Mouse (Mus musculus) forelimb bud, embryonic 11.5 days (tissue): ENCODE data around the gene Mad1l1.

Source experiments
- DNase-seq: peaks from one replicate; pipeline ENCODE4 v3.0.0-alpha.2; 2012; ENCODE audit warnings: low read depth, low spot score

Gene Mad1l1

DNA sequence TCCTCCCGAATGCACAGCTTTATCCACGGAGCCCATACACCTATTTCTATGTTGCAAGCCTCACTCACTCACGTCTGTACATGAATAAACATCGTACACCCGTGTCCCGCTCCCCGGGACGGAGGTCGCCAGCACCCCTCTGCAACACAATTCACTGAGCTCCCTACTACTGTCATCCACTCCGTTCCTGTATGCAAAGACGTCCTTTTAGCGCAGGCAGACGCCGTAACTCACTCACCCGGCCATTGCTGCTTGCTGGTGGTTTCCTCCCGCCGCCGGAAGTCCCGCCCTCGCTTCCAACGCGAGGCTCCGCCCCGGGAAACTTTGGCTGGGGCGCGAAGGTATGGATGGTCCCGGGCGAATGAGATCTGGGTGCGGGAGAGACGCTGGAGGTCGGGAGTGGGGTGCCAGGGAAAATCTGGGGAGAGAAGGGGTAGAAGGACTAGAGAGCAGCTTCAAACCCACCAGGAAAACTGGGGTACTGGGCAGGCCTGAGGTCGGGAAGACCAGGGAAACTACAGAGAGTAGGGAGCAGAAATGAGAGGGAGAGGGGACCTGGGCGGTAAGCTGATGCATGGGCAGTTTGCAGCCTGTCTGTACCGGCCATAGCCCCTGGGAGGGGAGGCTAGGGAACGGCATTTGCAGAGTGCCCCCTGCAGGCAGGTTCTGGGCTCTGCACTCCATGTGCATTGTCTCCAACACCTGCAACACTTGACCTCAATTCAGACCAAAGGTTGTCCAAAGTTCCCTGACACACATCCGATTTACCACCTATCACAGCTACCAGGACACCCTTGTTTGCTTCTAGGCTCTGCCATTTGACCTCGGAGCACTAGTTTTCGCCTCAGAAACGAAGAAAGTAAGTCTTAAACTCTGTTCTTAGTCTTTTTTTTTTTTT is 10.5 kb upstream of the Mad1l1 start, which contains the start of gene Mrm2:
Mrm2 (minus strand) TSS at position 284 of the 898 bp plus-strand sequence.
- peak; percentile 86 for DNase-seq

DNA sequence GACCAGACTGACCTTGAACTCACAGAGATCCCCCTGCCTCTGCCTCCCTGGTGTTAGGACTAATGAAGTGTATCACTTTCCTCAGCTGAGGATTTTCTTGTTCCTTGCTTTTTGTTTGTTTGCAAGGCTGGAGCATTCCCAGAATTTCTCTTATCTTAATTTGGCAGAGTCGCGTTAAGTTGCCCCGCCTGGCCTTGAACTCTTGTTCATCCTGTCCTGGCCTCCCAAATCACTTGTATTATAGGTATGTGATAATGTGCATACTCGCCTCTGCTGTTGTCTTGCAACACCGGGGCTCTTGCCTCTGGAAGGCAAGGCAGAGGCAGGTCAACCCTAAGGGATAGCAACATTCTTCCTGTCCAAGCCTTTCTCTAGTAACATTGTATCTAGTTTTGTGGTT is 2.7 kb upstream of the Mad1l1 start:
- no peak for DNase-seq

DNA sequence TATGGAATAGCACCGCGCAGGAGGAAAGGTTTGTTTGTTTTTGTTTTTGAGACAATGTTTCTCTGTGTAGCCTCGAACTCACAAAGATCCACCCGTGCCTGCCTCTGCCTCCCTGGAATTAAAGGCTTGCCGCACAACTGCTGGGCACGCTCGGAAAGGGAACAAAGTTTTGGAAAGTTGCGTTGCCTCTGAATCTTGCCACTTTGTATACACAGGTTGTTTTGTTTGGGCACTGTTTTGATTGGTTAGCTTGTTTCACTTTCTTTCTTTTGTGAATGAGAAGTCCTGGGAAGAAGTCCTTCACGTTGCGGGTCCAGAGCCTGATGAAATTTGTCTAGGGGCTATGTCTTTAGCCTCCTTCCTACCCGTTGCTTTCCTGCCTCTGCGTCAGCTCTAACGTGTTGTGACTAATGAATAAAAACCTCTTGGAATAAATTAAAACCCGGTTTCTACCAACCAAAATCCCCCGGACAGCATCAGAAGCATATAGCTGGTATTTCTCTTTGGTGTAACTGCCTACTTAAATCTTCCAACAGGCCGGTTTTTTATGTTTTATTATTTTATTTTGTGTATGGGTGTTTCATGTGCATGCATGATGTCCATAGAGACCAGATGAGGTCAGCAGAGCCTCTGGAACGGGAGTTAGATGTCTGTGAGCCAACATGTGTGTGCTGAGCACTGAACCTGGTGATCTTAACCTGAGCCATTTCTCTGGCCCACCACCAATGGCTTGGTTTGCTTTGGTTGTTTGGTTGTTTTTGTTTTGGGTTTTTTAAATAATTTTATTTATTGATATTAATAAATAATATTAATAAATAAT is 614 bp upstream of the Mad1l1 start:
- DNase-seq: no peak

DNA sequence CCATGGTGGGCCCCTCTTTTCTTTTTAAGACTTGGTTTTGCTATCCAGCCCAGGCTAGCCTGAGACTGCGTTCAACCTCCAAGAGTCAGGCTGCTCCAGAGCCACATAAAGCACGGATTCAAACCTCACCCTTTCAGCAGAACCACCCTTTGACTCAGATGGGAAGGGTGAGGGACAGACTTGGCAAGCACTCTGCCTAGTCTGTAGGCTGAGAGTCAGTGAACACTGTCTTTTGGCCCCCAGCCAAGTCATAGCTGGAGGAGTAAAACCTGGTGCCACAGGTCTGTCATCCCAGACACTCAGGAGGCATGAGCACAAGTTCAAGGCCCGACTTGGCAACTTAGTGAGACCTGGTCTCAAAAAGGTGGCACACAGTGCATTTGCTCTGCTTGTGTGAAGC is 4.6 kb downstream of the Mad1l1 start:
- no peak for DNase-seq

DNA sequence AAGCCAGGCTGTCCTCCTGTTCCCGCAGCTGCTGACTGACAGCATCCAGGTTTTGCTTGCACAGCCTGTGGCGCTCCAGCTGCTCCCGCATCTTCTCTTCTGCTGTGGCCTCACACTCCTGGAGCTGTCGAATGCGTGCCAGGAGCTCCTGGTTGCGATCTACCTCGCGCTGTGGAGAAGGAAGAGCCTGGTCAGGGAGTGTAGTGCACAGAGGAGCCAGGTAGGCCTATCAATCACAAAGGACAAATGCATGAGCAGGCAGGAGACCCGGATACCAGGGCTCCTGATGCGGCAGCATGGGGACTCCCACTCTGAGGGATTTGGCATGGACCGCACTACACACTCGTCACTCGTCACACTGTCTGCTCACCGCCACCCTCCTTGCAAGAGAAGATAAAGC is 13.8 kb downstream of the Mad1l1 start:
- no peak for DNase-seq

DNA sequence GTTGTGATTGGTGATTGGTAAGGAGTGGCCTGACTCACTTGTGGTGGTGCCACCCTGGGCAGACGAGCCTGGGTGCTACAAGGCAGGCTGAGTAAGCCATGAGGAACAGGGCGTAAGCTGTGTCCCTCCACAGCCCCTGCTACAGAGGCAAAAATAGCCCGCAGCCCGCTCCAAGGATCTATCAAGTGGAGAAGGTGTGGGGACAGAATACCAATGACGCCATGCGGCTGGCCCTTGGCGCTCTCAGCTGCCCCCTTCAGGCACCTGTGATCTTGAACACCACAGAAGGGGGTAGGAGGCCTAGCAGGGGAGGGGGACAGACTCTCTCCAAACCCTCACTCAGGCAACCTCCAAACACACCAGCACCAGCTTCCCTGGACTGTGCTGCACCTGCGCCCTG is 15.3 kb downstream of the Mad1l1 start:
- no peak for DNase-seq

DNA sequence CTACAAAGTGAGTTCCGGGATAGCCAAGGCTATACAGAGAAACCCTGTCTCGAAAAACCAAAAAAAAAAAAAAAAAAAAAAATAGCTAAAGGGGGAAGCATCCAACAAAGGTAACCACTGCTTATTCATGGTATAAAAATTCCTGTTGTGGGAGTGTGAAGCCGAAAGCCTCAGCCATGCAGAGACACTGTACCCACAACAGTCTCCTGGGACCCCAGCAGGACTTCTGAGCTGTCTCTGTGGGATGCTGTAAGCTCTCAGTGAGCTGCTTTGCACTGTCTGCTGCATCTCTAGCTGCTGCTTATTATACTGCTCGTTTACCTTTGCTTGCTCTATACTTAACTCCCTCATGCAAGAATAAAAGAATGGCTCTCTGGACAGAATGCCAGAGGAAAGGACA is 23.1 kb downstream of the Mad1l1 start:
- DNase-seq: no peak

DNA sequence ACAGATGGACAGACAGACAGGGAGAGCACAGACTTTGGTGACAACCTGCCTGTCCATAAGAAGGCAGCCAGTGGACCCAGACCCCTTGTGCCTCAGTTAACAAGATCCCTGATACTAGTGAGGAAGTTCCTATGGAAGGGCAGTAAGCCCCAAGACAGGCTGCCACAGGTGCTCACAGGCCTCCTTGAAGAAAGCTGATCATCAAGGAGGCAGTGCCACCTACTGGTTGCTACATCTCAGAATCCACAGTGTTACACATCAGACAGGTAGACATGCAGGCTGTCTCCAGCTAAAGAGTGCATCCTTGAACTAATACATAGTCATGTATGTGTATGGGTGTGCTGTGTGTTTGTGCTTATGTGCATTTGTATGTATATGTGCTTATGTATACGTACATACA is 29.2 kb downstream of the Mad1l1 start:
- DNase-seq: peak; percentile 49

DNA sequence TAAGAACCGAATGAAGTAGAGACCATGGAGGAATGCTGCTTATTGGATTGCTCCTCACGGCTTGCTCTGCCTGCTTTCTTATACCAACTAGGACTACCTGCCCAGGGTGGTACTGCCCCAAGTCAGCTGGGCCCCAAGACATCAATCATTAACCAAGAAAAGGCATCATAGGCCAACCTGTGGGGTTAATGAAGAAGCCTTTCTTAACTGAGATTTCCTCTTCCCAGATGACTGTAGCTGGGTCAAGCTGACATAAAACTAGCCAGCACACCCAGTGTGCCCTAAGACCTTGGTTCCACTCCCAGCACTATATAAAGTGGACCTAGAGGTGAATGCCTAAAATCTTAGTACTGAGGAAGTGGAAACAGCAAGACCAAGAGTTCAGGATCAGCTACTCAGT is 32.2 kb downstream of the Mad1l1 start:
- no peak for DNase-seq

DNA sequence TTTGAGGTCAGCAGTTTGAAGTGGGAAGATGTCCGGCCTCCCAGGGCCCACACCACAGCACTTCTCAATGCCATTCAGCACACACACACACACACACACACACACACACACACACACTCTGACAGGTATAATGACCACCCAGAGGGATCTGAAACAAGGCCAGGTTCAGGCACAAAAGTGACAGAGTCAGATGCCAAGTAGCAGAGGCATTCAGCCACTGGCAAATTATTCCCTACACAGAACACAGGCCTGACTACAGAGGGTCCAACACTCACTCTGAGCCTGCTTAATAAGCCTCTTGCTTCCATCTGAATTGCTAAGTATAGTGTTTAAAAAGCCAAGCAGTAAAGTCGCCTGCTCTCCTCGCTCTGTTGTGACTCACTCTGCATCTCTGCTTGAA is 33.1 kb downstream of the Mad1l1 start:
- no peak for DNase-seq

DNA sequence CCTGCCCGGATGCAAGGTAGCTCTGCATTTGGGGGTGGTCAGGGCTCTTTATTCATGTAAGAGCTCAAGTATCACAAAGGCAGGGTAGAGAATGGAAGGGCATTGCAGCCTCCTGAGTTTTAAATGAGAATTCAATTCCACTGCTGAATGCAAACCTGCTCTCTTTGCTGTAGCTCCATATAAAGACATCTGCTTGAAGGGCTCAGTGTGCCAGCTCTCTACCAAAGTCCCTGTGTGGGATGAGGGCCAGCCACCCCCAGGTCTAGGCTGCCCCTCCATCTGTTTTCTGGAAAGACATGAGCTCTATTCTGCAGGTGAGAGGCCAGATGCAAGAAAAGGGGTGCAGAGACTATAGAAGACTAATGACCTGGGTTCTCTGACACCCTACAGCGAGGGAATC is 36.6 kb downstream of the Mad1l1 start:
- no peak for DNase-seq

DNA sequence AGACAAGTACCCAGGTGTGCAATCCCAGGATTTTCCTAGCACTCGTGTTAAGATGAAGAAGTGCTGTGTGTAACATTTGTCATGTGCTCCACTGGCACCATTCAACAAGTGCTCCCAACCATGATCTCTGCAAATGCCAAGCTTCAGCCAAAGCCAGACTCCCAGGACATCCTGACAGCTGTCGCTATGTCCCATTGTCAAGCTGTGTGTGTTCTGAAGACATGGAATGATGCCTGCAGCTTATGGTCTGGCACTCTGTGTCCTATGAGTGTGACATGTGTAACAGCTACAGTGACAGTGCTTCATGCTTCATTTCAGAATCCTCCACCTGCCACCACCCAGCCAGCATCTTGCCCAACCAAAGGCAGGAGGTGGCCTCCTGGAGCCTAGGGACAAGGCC is 37.3 kb downstream of the Mad1l1 start:
- DNase-seq: no peak

DNA sequence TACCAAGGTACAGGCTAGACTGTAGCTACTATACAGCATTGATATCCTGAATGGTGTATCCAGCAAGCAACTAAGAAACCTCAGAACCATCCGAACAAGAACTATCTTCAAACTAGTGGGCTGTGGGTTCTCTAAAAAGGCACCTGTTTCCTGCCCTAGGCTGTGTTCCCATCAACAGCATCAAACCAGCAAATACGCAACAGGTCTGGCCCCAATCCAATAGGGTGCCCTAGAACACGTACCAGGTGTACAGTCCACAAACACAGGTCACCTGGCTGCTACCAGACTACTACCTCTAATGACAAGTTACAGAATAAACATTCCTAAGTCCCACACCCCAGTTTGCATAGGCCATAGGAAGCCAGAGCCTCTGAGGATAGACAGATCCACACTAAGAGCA is 38.5 kb downstream of the Mad1l1 start:
- DNase-seq: no peak

DNA sequence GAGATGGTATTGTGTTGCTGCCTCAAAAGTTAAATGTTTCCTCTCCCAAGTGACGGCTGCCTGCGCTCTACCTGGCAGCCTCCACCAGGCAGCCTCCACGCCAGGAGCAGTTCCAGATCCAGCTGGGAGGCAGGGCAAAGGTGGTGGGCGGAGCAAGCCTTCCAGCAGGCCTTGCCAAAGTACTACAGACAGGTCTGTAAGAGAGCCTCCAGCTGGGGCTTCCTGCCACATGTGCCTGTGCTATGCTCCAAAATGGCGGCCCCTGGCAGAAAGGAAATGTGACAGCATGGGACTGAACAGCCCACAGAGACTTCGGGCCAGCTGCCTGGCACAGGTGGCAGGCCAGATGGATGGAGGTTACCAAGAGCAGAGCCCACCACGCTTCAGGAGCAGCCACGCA is 39.0 kb downstream of the Mad1l1 start:
- no peak for DNase-seq

DNA sequence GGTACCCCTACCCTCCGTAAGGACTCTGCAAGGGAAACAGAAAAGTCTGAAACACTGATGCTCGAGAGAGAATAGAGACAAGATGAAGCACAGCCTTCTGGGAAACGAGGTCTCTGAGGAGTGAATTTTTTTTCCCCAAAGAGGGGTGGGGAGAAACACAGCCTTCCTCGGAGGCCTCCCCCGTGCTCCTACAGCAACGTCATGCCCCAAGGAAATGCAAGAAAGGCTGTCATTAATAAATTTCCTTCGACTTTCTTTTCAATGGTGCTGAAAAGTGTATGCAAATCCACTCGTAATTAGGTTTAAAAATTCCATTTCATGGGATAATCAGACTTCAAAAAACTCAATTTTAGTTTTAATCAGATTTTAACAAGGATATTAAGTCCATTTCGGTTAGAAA is 41.1 kb downstream of the Mad1l1 start:
- no peak for DNase-seq

DNA sequence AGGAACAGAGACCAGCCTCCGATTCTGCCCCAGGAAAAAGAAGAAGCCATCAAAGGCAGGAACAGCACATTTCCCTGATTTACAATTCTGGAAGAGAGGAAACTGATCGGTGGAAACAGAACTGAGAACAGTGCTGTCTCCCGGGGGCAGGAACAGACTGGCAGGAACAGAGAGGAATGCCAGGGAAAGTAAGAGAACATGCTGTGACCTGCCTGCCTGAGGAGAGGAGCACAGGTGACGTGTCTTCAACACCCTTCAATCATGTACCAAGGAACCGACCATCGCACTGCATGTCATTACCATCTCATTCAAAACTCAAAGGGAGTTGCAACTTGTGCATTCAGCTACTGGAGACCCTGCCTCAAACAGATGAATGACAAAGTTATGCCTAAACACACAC is 44.6 kb downstream of the Mad1l1 start:
- DNase-seq: no peak

DNA sequence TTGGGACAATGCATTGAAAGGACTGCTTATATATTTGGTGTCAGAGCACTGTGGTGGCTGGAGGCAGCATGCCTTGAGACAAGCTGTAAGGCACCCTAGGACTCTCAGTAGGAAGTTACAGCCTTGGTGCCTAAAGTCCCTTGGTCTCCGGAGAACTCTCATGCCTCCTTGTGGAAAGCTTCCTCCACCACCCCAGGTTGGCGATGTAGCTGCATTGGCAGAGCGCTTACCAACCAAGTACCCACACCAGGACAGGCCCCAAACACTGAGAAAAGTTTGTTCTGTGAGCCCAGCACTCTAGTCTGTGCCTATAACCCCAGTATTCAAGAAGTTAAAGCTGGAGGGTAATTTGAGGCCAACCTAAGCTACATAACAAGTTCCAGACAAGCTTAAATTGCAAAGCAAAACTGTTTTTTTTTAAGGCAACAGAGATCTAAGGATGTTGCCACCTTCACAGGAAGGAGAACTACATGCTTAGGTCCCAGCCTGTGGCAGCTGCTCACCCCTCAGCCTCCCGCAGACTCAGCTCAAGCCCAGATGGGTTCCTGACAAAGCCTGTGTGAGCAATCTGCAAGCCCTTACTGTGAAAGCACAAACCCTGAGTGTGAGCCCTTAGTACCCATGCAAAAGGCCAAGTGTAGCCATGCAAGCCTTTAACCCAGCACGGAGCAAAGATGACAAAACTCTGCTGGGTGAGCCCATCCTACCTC is 50.2 kb downstream of the Mad1l1 start:
- DNase-seq: peak; percentile 23

DNA sequence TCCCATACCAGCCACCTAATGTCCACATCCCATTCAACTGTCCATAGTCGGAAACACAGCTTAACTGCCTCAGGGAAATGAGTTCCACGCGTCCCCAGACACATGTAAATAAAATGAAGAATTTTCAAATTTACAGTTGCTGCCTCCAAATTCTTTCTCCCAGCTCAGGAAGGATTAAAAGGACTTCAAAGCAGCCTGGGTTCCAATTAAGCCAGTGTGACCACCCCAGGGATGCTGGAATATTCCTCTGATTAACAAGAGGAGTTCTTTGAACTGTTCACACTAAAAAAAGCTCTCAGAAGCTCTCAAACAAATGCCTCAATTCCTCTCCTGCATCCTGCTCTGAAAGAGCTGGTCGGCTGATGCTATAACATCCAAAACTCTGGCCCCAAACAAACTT is 53.0 kb downstream of the Mad1l1 start:
- DNase-seq: peak; percentile 37

DNA sequence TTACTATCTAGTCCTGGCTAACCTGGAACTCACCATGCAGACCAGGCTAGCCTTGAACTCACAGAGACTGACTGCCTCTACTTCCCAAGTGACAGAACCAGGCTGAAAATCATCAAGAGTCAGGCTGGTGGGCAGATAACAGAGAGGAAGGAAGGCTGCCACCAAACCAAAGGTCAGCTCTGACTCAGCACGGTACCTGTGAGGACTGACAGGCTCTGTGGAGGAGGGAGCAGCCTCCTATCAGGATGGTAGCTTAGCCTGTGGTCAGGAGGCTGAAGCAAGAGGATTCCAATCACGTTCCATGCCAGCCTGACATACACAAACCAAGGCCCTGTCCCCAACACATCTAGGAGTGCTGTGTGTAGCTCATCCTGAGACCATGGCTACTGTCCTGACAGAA is 54.3 kb downstream of the Mad1l1 start:
- DNase-seq: no peak

DNA sequence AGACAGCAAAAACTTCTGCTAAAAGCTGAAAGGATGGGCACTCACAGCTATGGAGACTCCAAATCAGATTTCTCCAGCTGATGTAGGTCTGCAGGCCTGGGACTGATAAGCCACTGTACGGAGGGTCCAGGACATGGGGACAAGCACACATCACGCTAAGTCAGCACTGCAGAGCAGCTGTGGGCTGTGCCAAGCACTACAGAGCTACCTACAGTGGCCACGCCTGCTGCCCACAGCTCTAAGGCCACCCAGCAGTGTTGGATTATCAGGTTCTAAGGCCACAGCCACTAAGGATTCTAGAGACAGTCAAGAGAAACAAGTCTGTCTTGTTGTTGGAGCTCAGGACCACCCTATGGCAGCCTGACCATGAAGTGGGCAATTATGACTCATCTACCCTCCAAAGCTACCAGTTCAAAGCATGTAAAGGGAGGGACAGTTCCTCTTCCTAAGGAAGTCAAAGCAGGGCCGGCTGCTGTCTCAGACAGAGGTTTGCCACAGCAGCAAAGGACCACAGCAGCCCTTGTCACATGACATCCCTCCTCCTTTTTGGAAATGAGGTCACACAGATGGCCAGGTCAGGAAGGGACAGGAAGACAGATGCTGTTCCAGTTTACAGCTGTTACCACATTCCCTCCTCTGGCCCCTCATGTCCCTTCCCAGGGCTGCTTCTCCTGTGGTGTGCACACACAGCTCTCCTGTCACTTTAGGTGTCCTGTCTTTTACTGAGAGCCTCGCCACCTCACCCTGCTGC is 56.4 kb downstream of the Mad1l1 start:
- no peak for DNase-seq
